Mouse (Mus musculus) CH12.LX (cell line): ENCODE data around the gene Gm10799. TPM values are rescaled to one million over a fixed set of nuclear protein-coding genes. Genes with fewer than 3 reads are reported as not detected.

ENCODE experiments used
- DNase-seq: peaks from one replicate; pipeline ENCODE4 v3.0.0-alpha.2; 2013; ENCODE audit errors: extremely low read depth
- H3K27ac ChIP-seq: 2 replicates; pipeline ENCODE4 v1.5.1; 2012; ENCODE audit warnings: low read depth, mild to moderate bottlenecking, control low read depth, moderate library complexity; ENCODE audit not compliant: insufficient read depth
- H3K27me3 ChIP-seq: replicated peaks from 2 replicates; pipeline ENCODE3; 2012; ENCODE audit warnings: inconsistent platforms
- H3K36me3 ChIP-seq, 2 experiments: replicated peaks in 1 of 2; 2 replicates each; pipeline versions ENCODE3 to v1.6.1; 2012; ENCODE audit warnings: inconsistent platforms in 1 of 2, low read length in 1 of 2, mild to moderate bottlenecking in 1 of 2, mixed read lengths in 1 of 2, moderate library complexity in 1 of 2; ENCODE audit not compliant: control insufficient read depth in 1 of 2, insufficient read depth in 1 of 2
- H3K4me1 ChIP-seq, 2 experiments: 2 replicates each; pipeline ENCODE4 v1.6.1; 2012; ENCODE audit warnings: inconsistent platforms in 1 of 2, moderate library complexity in 1 of 2; ENCODE audit not compliant: insufficient read depth in 2 of 2, control insufficient read depth in 1 of 2
- H3K4me2 ChIP-seq: 2 replicates; pipeline ENCODE4 v1.6.1; 2012; ENCODE audit warnings: low read depth, mild to moderate bottlenecking, control low read depth; ENCODE audit not compliant: poor library complexity, insufficient read depth, severe bottlenecking
- H3K4me3 ChIP-seq, 3 experiments: fragments of 150-350 bp in 1 of 3; sonication (generic) in 1 of 3; replicated peaks in 1 of 3; 2 replicates each; pipeline versions ENCODE3 to v1.5.1; 2011 to 2012; ENCODE audit warnings: low read depth in 2 of 3, low read length in 2 of 3, mild to moderate bottlenecking in 2 of 3, moderate library complexity in 2 of 3, control low read depth in 1 of 3, improper control_type of control experiment in 1 of 3, inconsistent platforms in 1 of 3, mixed read lengths in 1 of 3; ENCODE audit not compliant: poor library complexity in 1 of 3
- H3K79me2 ChIP-seq: replicated peaks from 2 replicates; pipeline ENCODE4 v1.6.1; 2012; ENCODE audit warnings: mild to moderate bottlenecking, moderate library complexity; ENCODE audit not compliant: control insufficient read depth, poor library complexity, insufficient read depth, severe bottlenecking; ENCODE audit errors: extremely low read depth
- H3K9ac ChIP-seq: 2 replicates; pipeline ENCODE4 v1.6.1; 2012; ENCODE audit warnings: low read depth, mild to moderate bottlenecking, control low read depth, moderate library complexity; ENCODE audit not compliant: insufficient read depth
- H3K9me3 ChIP-seq: replicated peaks from 2 replicates; pipeline ENCODE3; 2012; ENCODE audit warnings: low read length, inconsistent platforms, mixed read lengths
- BHLHE40 ChIP-seq: IDR thresholded peaks from 2 replicates; pipeline ENCODE4 v1.6.1; 2011; ENCODE audit warnings: mild to moderate bottlenecking, low read depth, low read length, improper control_type of control experiment
- CHD1 ChIP-seq: IDR thresholded peaks from 2 replicates; pipeline ENCODE4 v1.6.1; 2012; ENCODE audit warnings: low read depth, low read length, improper control_type of control experiment, inconsistent platforms
- GABPA ChIP-seq: IDR thresholded peaks from 2 replicates; pipeline ENCODE4 v1.6.1; 2012; ENCODE audit warnings: low read depth, low read length, improper control_type of control experiment, inconsistent platforms; ENCODE audit not compliant: insufficient replicate concordance
- JUN ChIP-seq: IDR thresholded peaks from 2 replicates; pipeline ENCODE4 v1.6.1; 2011; ENCODE audit warnings: low read depth, mild to moderate bottlenecking, low read length, improper control_type of control experiment, moderate library complexity; ENCODE audit not compliant: insufficient read depth
- JUND ChIP-seq: conservative IDR thresholded peaks from 2 replicates; pipeline ENCODE4 v1.6.1; 2011; ENCODE audit warnings: low read depth, low read length, improper control_type of control experiment
- MAFK ChIP-seq: IDR thresholded peaks from 2 replicates; pipeline ENCODE4 v1.6.1; 2011; ENCODE audit warnings: low read length, improper control_type of control experiment; ENCODE audit not compliant: insufficient replicate concordance
- MAZ ChIP-seq: IDR thresholded peaks from 2 replicates; pipeline ENCODE4 v1.6.1; 2012; ENCODE audit warnings: low read depth, mild to moderate bottlenecking, inconsistent platforms, low read length, improper control_type of control experiment, moderate library complexity
- MEF2A ChIP-seq: IDR thresholded peaks from 2 replicates; pipeline ENCODE4 v1.6.1; 2014; ENCODE audit warnings: low read depth, mild to moderate bottlenecking, inconsistent platforms, low read length, improper control_type of control experiment, borderline replicate concordance
- NELFE ChIP-seq: IDR thresholded peaks from 2 replicates; pipeline ENCODE4 v1.6.1; 2011; ENCODE audit warnings: low read depth, low read length, improper control_type of control experiment
- POLR2AphosphoS2 ChIP-seq: IDR thresholded peaks from 2 replicates; pipeline ENCODE4 v1.6.1; 2011; ENCODE audit warnings: low read depth, low read length, improper control_type of control experiment
- RAD21 ChIP-seq: IDR thresholded peaks from 2 replicates; pipeline ENCODE4 v1.6.1; 2011; ENCODE audit warnings: low read depth, mild to moderate bottlenecking, low read length, improper control_type of control experiment, moderate library complexity
- RCOR1 ChIP-seq: conservative IDR thresholded peaks from 2 replicates; pipeline ENCODE4 v1.6.1; 2012; ENCODE audit warnings: low read depth, mild to moderate bottlenecking, inconsistent platforms, low read length, improper control_type of control experiment
- SIN3A ChIP-seq: IDR thresholded peaks from 2 replicates; pipeline ENCODE4 v1.6.1; 2012; ENCODE audit warnings: low read length, improper control_type of control experiment, inconsistent platforms
- SMC3 ChIP-seq: IDR thresholded peaks from 2 replicates; pipeline ENCODE4 v1.6.1; 2011; ENCODE audit warnings: low read depth, low read length, improper control_type of control experiment
- TBP ChIP-seq: conservative IDR thresholded peaks from 2 replicates; pipeline ENCODE4 v1.6.1; 2011; ENCODE audit warnings: low read depth, low read length, improper control_type of control experiment
- TCF12 ChIP-seq: IDR thresholded peaks from 2 replicates; pipeline ENCODE4 v1.6.1; 2014; ENCODE audit warnings: low read depth, mild to moderate bottlenecking, inconsistent platforms, low read length, improper control_type of control experiment
- USF2 ChIP-seq: conservative IDR thresholded peaks from 2 replicates; pipeline ENCODE4 v1.6.1; 2011; ENCODE audit warnings: low read depth, low read length, improper control_type of control experiment
- ZC3H11A ChIP-seq: IDR thresholded peaks from 2 replicates; pipeline ENCODE4 v1.6.1; 2012; ENCODE audit warnings: low read depth, mild to moderate bottlenecking, inconsistent platforms, low read length, improper control_type of control experiment
- ZKSCAN1 ChIP-seq: IDR thresholded peaks from 2 replicates; pipeline ENCODE4 v1.6.1; 2012; ENCODE audit warnings: low read depth, inconsistent platforms, low read length, improper control_type of control experiment, borderline replicate concordance
- dilution Hi-C: fragments of 300-500 bp; cut with MboI; formaldehyde crosslinking; loops from 2 replicates; pipeline ENCODE4 v1.14.3; 2020; ENCODE audit warnings: low sequenced_read_pairs; ENCODE audit not compliant: extremely low pct_unique_long_range_greater_than_20kb, extremely low pct_ligation_motif_present
- in situ Hi-C: fragments of 300-500 bp; cut with MboI; formaldehyde crosslinking; loops from 3 replicates; pipeline ENCODE4 v1.14.3; 2019; ENCODE audit warnings: low sequenced_read_pairs, low pct_ligation_motif_present, low pct_unique_long_range_greater_than_20kb, mixed read lengths
- polyA plus RNA-seq: library from polyadenylated mRNA; unstranded; fragments of >175 nt; gene quantifications from 2 replicates; pipeline ENCODE4 v1.2.1, GENCODE M21; 2012; ENCODE audit warnings: low read depth; ENCODE audit not compliant: insufficient read length
- total RNA-seq, 2 experiments: library from RNA; depleted of rRNA; stranded (reverse); fragments of 300-350 nt in 1 of 2; fragments of >200 nt in 1 of 2; gene quantifications; 2 replicates each; pipeline ENCODE4 v1.2.3; 2012 to 2014

Gm10799 gene
- total and polyA plus RNA-seq, 3 experiments: not detected

DNA sequence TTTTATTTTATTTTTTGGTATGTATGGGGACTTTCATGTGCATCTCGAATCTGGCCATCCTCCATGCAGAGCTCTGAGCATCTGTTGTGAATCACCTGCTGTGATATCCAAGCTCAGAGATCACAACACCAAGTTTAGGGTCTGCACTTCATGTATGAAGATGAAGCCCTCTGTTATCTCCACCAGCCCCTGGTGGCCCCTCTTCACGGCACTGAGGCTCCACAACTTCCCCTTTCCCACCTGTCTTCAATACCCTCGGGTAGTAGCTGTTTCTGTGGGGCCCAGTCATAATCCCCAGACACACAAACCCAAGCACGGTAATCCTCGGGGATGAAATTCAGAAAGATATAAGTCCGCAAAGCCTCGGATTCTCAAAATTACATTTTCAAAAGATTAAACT is 45.3 kb downstream of the Gm10799 start:
- peaks cover 0 to 10% of the 10 kb centered on the region in 2 experiments; a peak in 2 of 4 replicates for H3K4me1 ChIP-seq
- DNase-seq: no peak
- H3K36me3 ChIP-seq: no peaks in the 10 kb centered on the region
- H3K27ac ChIP-seq: no peak overlapping the region
- dilution Hi-C loops: no loop called here
- no peak for TF ChIP-seq MEF2A
- no peak for TF ChIP-seq USF2
- TF ChIP-seq RAD21: no peak
- TF ChIP-seq TBP: no peak
- no peak for TF ChIP-seq TCF12
- TF ChIP-seq POLR2AphosphoS2: no peak
- no peak for TF ChIP-seq ZKSCAN1
- no peak for TF ChIP-seq NELFE
- no peak for TF ChIP-seq RCOR1
- no peak for TF ChIP-seq CHD1
- TF ChIP-seq BHLHE40: no peak
- TF ChIP-seq JUN: no peak
- no peak for TF ChIP-seq SIN3A
- TF ChIP-seq JUND: no peak
- no peak for TF ChIP-seq SMC3
- TF ChIP-seq MAZ: no peak
- TF ChIP-seq ZC3H11A: no peak
- no peak for TF ChIP-seq GABPA
- TF ChIP-seq MAFK: no peak
- TF ChIP-seq, all 38 proteins: peak for 0
- Histone ChIP-seq H3K4me2 (no peak overlapping the region), H3K27me3 (peaks cover 3% of the 10 kb centered on the region), H3K9me3 (peaks cover 3% of the 10 kb centered on the region), H3K9ac (no peak overlapping the region), H3K79me2 (no peaks in the 10 kb centered on the region), H3K4me3 (no peak overlapping the region)
- in situ Hi-C loops: no loop called here

Other genes starting within 250 kb of the Gm10799 start
- 108 and 109 TPM in 2 replicates for gene Lmo2, start 110.6 kb downstream of the Gm10799 start, total RNA-seq (2012; rRNA removed)
- 61.3 and 63.6 TPM in 2 replicates for gene Lmo2, start 110.6 kb downstream of the Gm10799 start, total RNA-seq (2014; rRNA removed)
- 43.3 and 49.6 TPM in 2 replicates for gene Lmo2, start 110.6 kb downstream of the Gm10799 start, polyA plus RNA-seq
- gene Fbxo3, start 40.8 kb downstream of the Gm10799 start, total RNA-seq (2012; rRNA removed): 28.2 and 29.7 TPM in 2 replicates
- 63.7 and 67.1 TPM in 2 replicates for gene Fbxo3, start 40.8 kb downstream of the Gm10799 start, total RNA-seq (2014; rRNA removed)
- gene Fbxo3, start 40.8 kb downstream of the Gm10799 start, polyA plus RNA-seq: 29.2 and 38.4 TPM in 2 replicates
- 0.68 and 0.76 TPM in 2 replicates for gene 4931422A03Rik, start 40.2 kb downstream of the Gm10799 start, total RNA-seq (2012; rRNA removed)
- gene 4931422A03Rik, start 40.2 kb downstream of the Gm10799 start, total RNA-seq (2014; rRNA removed): not detected in 2 replicates
- gene 4931422A03Rik, start 40.2 kb downstream of the Gm10799 start, polyA plus RNA-seq: 0.71 and 2.4 TPM in 2 replicates
- gene Gm10912, start 2.7 kb downstream of the Gm10799 start, total RNA-seq (2012; rRNA removed): not detected in 2 replicates
- not detected in 2 replicates for gene Gm10912, start 2.7 kb downstream of the Gm10799 start, total RNA-seq (2014; rRNA removed)
- gene Gm10912, start 2.7 kb downstream of the Gm10799 start, polyA plus RNA-seq: not detected in 2 replicates
- gene Cd59b, start 1.3 kb upstream of the Gm10799 start, total RNA-seq (2012; rRNA removed): 0.25 TPM in 1 of 2 replicates, not detected in the other
- gene Cd59b, start 1.3 kb upstream of the Gm10799 start, total RNA-seq (2014; rRNA removed): 1.6 and 2.1 TPM in 2 replicates
- gene Cd59b, start 1.3 kb upstream of the Gm10799 start, polyA plus RNA-seq: 0.80 and 1.00 TPM in 2 replicates
- gene Cd59a, start 27.3 kb upstream of the Gm10799 start, total RNA-seq (2012; rRNA removed): 2.9 and 4.5 TPM in 2 replicates
- 4.8 and 5.8 TPM in 2 replicates for gene Cd59a, start 27.3 kb upstream of the Gm10799 start, total RNA-seq (2014; rRNA removed)
- 6.6 TPM in 2 replicates for gene Cd59a, start 27.3 kb upstream of the Gm10799 start, polyA plus RNA-seq
- not detected in 2 replicates for gene A930018P22Rik, start 54.2 kb upstream of the Gm10799 start, total RNA-seq (2012; rRNA removed)
- gene A930018P22Rik, start 54.2 kb upstream of the Gm10799 start, total RNA-seq (2014; rRNA removed): not detected in 2 replicates
- gene A930018P22Rik, start 54.2 kb upstream of the Gm10799 start, polyA plus RNA-seq: not detected in 2 replicates